Mouse (Mus musculus) CD4-positive, CD25-positive, alpha-beta regulatory T cell, adult 9 weeks (primary cell): ENCODE data around the gene Zfp444. TPM values are rescaled to one million over a fixed set of nuclear protein-coding genes. Genes with fewer than 3 reads are reported as not detected.

ENCODE experiments used
- polyA plus RNA-seq: library from polyadenylated mRNA; unstranded; fragments of 100-300 nt; shearing (Covaris generic); gene quantifications from one replicate; pipeline ENCODE4 v1.2.1, GENCODE M21; 2017

Zfp444 gene
- polyA plus RNA-seq: 5.0 TPM

DNA sequence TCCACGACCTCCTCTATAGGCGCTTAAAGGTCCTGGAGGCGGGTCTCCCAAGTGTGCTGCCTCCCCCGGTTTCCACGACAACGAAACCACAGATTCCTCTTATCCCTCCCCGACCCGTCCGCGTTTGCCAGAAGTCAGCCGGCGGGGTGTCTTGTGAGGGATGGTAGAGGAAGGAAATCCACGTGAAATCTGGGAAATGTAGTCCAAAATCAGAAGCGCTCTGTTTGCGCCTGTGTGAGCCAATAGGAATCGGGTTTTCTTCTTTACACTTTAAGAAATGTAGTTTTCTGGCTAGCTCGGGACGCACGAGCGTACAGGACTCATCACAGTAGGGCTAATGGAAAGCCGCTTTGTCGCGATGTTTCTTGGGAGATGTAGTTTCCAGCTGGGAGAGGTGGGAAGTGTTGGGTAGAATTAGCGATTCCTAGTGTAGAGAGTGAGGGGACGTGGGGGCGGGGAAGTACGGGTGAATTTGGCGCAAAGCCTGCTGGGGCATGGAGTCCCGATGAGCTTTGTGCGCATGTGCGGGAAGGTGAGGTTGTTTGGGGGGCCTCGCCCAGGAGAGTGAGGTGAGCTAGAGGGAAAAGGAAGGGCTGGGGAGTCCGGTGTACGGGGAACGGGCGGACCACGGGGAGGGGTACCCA, at the start of gene Zfp444:
Gene Zfp444 (plus strand): TSS at position 221 of the 644 bp plus-strand sequence.

DNA sequence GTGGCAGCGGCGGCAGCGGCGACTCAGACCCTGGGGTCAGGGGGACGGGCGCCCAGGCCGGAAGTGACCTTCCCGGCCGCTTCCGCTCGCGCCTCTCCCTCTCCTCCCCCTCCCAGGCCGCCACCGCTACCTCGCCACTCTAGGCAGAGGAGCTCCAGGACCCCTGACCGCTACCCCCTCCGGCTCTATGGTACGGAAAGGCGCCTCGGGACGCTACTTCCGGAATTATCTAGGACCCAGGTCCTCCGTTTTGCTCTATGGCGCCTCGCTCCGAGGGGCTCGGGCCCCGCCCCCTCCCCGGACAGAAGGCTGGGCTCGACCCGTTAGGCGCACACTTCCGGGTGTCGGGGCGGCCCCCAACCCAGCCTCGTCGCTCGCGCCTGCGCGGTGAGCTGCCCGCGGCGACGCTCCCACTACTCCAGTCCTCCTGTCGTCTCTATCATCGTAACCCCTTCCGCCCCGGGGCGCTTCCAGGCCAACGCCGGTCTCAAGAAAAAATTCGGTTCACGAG, 16.1 kb upstream of the Zfp444 start, which contains the start of gene Zfp787:
Gene Zfp787 (minus strand): TSS at position 97 of the 511 bp plus-strand sequence.

DNA sequence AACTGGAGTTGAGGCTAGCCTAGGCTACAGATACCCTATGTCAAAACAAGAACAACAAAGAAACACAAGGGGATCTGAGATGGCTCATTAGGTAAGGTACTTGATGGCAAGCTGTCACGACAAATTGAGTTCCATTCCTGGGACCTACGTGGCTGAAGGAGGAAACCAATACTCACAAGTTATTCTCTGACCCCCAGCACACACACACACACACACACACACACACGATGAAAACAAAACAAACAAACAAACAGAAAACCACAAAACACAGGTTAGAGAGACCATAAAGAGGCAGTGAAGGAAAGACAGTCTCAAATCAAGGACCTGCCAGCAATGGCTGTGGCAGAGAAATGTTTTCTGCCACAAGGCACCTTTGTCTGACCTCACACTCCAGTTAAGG, 24.8 kb downstream of the Zfp444 start, which contains the start of gene Galp:
Gene Galp (plus strand): TSS at position 301 of the 400 bp plus-strand sequence.

DNA sequence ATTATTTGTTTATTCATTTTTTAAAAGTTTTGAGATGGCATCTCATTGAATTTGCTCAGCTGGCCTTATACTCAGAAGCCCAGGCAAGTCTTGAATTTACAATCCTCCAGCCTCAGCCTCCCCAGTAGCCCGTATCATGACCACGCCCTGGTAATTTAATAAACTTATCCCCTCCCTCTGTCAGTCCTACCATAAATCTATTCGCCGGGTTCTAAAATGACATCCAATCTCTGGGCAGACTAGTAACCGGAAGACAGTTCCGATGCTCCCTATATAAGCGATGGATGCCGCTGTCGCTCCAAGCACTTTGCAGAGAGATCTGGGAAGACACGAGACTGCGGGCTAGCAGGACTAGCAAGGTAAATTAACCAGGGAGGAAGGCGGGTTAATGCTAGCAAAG, 50.0 kb downstream of the Zfp444 start, which contains the start of gene Zscan5b:
Gene Zscan5b (plus strand): TSS at position 301 of the 400 bp plus-strand sequence.

Other genes starting within 250 kb of the Zfp444 start
- gene Vmn1r65, start 161.2 kb upstream of the Zfp444 start, polyA plus RNA-seq: not detected
- not detected for gene Nlrp4c, start 127.1 kb upstream of the Zfp444 start, polyA plus RNA-seq
- 25.3 TPM for gene Zfp787, start 16.2 kb upstream of the Zfp444 start, polyA plus RNA-seq
- gene Galp, start 24.9 kb downstream of the Zfp444 start, polyA plus RNA-seq: not detected
- not detected for gene Zscan5b, start 50.1 kb downstream of the Zfp444 start, polyA plus RNA-seq
- gene Epp13, start 80.5 kb downstream of the Zfp444 start, polyA plus RNA-seq: not detected
- gene Zfp667, start 114.4 kb downstream of the Zfp444 start, polyA plus RNA-seq: 8.0 TPM
- 1.3 TPM for gene Zfp583, start 159.1 kb downstream of the Zfp444 start, polyA plus RNA-seq
- gene Gm3854, start 171.5 kb downstream of the Zfp444 start, polyA plus RNA-seq: 0.65 TPM
- 4.6 TPM for gene Zfp78, start 191.1 kb downstream of the Zfp444 start, polyA plus RNA-seq
- 15.2 TPM for gene Zfp28, start 211.1 kb downstream of the Zfp444 start, polyA plus RNA-seq
- 0.43 TPM for gene Smim17, start 226.5 kb downstream of the Zfp444 start, polyA plus RNA-seq
- not detected for gene Gm20715, start 238.1 kb downstream of the Zfp444 start, polyA plus RNA-seq